Mouse (Mus musculus): ENCODE results near the gene Unc5b.

Gene Unc5b

DNA sequence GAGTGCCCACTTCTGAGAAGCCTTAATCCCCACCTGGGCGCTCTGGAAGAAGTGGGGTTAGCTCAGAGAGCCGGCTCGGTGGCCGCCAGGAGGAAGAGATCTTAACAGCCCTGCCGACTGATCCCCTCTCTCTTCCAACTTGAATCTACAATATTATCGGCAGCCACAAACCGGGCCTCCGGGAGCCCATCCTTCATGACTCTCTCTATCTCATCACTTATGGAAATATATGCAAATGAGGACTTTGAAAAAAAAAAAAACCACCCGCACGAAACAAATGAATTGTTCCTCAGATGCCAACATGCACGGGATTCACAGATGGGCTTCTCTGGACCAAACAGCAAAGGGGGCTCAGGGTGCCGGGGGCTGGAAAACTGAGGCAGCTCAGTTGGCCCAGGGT is 109.7 kb downstream of the Unc5b start:
- DNase-seq (ENCODE audit: low spot score), result no peak

DNA sequence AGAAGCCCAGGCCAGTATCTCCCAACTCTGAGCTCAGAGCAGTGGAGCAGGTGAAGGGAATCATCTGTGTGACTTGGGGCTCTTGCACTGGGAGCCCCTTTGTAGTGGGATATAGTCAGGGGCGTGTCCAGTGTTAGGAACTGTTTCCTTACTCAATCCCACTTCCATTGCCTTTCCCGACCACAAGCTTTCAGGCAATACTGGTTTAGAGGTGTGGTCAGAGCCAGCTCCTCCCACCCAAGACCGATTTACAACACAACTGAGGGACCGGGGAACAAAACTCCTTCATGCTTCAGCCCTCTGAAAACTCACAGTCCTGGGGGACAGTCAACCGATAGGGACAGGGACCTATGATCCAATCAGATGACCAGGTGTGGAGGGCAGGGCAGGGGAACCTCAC is 110.9 kb downstream of the Unc5b start:
- no peak for DNase-seq (ENCODE audit: low spot score)

DNA sequence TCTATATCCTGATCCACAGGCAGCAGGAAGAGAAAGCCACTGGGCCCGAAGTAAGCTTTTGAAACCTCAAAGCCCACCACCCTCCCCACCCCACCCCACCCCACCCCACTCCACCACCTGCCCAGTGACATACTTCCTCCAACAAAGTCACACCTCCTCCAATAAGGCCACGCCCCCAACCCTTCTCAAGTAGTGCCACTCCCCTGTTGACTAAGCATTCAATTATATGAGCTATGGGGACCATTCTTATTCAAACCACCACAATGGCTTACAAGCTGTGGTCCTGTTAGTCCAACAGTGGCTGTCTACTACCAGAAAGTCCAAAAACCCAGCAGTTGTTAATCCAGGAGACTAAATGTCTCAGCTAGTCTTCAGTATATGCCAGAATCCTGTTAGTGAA is 112.9 kb downstream of the Unc5b start:
- no peak for DNase-seq (ENCODE audit: low spot score)

DNA sequence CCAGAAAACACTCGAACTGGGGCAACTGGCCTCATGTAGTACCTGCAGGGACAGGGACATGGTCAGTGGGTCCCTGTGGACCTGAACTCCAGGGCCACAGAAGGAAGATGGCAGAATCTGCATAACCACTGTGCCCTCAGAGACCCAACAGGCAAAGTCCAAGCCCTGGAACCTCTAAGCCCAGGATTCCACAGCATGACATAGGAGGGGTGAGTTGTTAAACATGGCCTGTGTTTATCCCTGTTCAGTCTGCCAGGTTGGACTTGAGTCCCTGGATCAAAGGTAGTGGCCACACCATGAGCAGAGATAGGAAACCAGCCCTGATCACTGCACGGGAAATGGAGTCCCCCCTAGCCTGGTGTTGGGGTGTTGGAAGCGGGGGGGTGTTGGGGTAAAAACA is 114.9 kb downstream of the Unc5b start:
- DNase-seq (ENCODE audit: low spot score), result no peak

Data from c-Kit-positive CD71-positive TER-119-positive erythroid progenitor cells, embryonic 14.5 days (primary cell).